Mouse (Mus musculus) thymus, adult 18-20 months (tissue): ENCODE measurements at regions not wholly inside any gene's neighbourhood (a gene's known extent, or its start where the extent isn't known, plus 50 kb on each side); places are given as distances from the start of the nearest gene placed in this dataset.

Experiments
- DNase-seq, 2 experiments: peaks; one replicate each; pipeline ENCODE4 v3.0.0; 2022; ENCODE audit warnings: mixed read lengths in 2 of 2

DNA sequence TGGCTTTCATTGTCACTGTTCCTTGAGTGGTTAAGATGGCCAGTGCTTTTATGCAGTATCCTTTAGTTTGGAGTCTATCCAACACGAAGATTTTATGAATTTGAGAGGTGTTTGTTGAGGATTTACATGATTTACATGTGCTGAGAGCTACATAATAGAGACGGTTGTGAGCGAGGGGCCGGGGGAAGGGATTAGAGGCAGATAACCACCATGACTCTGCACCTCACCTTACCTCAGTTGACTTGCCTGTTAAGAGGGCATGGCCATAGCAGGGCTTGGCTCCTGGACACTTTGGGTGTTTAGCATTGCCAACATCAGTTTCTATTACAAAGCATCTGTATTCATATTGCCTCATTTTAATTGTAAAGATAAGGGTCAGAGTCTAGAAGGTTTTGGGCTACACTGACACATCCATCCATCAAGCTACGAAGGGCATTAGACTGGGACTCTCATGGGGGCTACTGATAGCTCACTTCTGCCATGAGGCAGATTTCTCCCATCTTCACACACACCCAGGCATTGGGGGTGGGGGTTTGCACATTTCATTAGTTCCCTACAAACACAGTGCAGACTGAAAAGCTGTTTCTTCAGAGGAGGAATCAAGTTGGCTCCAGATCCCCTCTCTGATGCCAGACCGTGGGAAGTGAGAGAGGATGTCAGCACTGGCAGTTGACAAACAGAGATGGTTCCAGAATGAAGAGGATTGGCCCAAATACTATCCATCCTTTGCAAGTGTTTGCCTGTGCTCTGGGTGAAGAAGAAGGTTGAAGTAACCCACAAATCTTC lies 139.9 kb downstream of the Gm11011 start:
- DNase-seq: no peak

DNA sequence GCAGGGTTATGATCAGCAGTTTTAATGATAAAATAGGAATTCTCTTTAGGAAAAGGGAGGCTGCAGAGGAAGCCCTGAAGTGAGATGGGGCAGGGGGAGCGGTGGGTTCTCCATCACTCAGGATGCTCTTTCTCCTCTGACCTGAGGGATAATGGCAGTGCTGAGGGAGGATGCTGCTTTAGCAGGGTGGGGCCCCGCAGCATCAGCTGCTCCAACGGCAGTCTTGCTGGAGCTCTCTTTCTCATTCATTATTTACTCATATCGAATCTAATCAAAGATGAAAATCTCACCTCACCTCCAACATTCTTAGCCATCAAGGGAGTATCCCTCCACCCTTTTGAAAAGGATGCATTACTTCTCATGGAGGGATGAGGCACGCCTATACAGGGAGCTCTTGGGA lies 141.7 kb downstream of the Gm11011 start:
- no peak for DNase-seq

DNA sequence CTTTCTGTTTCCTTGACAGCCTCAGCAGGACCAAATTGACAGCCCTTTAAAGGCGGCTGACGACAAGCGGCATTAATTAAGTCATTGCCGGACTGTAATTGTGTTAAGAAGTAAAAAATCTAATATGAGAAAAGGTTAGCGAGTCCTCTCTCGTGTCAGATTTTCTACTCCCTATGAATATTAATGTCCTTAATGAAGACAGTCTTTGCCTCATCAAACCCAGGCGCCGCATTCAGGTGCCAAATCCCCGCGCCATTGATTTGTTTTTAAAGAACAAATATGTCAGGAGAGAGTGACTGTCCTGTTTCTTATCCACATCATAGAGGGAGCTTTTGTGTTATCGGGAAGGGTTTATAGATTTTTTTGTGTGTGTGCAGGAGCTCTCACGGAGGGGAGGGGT lies 142.2 kb downstream of the Gm11011 start:
- DNase-seq: no peak

DNA sequence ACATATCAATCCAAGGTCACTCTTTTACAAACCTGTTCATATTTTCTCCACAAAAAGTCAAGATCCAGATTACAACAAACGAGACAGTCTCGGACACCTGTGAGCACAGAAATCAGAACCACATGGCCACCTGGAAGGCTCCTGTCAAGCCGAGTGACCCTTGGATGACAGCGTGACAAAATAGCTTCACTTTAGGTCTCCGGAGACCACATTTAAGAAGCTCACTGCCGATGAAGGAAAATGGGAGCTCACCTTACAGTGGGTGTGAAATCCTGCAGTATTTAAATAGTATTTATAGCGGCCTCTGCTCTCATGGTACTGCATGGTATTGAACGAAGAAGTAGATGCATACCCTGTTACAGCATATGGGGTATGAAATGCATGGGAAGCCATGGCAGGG lies 144.3 kb downstream of the Gm11011 start:
- DNase-seq: no peak

DNA sequence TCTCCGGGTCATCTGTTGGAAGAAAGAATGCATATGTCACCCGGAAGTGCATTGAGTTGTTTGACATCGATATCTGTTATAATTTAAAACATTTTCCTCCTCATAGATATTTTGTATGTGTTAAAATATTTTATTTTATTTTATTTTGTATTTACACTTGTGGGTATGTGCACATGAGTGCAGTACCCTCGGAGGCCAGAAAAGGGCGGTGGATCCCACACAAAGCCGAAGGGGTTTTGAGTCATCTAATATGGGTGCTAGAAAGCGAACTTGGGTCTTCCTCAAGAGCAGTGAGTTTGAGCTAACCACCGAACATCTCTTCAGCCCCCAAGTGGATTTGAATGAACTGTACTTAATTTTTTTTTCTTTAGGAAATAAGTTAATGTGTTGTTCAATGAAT lies 156.0 kb downstream of the Gm11011 start:
- DNase-seq: no peak

DNA sequence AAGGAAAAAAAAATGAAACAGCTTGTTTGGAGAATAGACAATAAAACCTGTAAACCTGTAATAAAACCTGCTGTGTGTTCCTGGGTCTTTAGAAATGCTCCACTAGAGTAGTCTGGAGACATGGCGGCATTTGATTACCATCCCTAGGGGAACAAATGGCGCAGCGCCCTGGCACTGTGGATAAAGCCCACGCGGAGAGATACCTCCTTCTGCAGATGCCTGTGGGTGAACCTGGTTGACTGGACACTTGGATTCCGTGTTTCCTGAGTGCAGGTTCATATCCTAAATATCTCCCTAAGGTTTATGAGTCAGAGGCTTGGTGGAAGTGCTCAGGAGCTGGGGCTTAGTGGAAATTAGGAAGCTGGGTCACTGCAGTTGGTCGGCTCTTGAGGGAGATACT lies 158.1 kb downstream of the Gm11011 start:
- no peak for DNase-seq

DNA sequence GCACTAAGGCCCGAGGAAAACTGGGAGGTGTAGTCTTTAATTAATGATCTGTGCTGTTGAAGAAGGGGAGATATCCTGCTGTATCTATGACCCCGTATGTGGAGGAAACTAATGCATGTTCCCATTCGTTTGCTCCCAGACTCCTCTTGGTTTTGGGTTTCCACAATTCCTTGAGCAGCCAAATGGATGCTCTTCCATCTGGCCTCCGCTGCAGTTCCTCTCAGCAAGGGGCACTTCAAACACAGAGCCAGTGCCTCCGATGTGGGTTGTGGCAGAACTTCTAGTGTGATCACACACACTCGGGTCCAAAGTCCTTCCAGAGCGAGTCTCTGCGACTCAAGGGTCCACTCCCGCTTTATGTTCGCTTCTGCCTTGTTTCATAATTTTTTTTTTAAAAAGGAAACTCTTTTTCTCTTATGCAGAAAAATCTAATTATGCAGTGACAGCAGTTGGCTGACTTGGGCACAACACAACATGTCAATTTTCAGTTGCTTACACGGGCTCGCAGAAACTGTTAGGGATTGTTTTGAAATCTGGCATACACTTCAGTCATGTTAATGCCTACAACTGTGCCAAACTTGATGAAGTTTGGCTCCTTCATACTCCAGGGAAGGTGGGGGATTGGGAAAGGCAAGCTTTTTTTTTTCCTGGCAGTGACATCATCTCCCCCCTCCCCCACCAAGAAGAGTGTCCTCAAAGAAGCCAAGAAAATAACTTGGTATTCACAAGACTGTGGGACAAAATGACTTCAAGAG lies 163.2 kb downstream of the Gm11011 start:
- DNase-seq: no peak

DNA sequence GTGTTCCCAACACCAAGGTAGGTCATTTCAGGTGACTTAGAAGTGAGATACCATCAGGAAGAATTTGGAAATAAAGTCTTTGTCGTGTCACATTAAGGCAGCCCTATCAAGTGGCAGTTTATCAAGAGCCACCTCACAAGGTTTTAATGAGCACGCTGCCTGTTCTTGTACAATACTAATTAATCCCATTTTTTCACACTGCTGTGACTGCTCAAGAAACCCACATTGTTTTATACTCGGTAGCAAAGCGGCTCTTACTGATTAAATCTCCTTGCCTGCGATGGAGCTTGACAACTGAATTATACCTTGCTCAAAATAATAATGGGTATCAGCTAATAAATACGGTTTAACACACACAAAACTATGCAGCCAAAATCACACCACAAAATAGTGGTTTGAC lies 175.2 kb downstream of the Gm11011 start:
- DNase-seq: no peak

DNA sequence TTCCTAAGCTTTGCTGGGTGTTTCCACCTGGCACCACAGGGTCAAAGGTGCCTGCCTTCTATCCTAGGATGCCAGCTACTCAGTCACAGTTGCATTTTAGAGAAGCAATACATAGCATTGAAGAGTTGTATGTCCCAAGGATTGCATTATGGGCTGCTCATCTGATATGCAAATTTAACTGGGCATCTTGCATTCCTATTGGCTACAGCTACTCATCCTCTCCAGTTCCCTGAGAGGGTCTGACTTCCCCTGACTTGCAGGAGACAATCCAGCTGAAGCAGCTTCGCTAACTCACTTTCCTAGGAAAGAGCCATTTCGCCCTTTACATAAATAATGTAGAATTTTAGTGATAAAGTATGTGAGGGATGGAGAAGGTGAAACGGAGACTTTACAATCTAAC lies 177.5 kb downstream of the Gm11011 start:
- DNase-seq: no peak

DNA sequence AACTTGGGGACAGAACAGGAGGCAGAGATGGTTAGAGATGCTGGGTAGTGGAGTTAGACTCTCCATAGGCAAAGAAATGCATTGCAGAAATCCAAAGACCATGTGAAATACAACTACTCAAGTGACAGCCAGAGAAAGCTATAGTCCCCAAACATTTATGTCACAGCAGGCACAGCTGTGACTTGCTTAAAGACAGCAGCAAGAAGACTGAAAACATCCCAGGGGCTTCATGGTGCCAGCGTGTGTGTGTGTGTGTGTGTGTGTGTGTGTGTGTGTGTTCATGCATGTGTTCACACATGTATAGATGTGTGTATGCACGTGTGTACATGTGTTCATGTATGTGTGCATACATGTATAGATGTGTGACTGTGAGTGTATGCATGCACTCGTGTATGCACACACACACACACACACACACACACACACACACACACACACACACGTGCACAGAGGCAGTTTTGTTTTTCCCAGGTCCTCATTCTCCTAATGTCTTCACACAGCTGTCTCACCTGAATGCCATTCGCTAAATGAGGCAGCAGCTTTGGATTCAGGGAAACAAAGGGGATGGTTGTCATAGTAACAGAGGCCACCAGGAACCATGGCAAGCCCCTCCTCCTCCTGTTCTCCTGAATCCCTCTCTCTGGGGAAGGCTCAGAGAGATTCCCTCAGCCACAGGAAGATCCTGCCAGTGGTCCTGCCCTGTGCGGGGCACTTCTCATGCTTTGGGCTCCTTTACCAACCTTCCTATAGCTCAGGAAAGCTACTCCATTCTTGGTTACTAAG lies 182.4 kb downstream of the Gm11011 start:
- DNase-seq: no peak

DNA sequence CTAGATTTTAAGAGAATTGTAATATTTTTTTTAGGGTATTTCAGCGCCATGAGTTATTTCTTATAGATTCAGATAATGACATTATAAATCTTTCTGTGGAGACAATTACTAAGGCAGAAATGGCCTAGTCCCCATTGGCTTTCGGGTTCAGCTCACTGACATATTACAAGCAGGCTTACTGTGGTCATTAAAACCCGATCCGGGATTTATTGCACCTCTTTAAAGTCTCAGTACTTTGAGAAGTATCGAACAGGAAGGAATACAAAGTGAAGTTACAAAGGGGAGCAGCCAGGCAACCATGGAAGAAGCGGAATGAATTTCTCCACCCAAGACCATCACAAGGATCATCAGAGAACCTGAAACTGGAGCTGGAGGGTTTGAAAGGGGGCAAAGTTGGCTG lies 189.8 kb downstream of the Gm11011 start:
- DNase-seq: no peak

DNA sequence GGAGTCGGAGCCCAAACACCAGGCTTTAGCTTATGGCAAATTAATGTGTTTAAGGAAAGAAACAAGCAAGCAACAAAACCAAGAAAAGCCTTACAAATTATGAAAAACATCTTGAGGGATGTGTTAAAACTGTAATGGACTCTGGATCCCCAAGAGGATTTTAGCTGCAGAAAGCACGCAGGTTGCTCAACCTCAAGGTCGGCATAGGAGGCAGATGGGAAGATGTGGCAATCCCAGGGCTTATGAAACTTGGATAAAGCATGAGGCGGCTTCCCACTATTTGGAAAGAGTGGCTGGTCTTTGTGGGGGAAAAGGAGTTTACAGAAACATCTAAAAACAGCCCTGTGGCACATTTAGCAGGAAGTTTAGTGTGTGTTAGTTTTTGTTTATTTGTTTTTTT lies 190.5 kb downstream of the Gm11011 start:
- DNase-seq: no peak

DNA sequence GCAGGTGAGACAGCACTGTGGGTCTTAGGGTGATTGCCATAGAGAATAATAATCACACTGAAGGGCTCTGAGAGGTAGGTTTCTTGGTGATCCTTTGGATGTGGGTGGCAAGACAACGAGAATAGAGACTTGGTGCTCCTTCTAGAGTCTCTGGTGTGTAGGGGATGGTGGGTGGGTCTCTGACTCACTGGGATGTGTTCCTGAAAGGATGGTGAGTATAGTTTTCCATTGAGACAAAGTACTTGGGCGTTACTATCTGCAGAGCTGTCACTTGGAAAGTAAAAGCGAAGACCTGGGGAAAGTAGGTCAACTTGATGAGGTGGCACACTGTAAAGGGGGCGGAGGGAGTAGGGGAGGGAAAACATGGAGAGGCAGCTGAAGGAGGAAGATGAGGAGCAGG lies 191.3 kb downstream of the Gm11011 start:
- no peak for DNase-seq

DNA sequence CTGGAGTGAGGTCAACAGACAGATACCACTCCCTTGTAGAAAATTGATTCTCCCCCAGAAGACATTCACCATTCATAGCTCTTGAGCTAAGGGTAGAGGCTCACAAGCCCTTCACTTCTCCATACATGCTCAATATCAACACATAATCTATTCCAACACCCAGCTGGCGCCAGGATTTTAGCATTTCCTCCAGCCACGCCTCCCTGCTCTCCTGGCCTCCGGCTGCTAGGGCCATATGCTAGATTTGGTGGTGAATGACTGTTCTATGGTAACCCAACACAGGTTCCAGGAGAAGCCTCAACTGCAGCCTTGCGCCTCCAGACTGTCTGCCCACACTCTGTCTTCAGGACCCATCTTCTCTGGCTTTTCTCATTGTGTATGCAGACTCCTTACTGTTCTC lies 197.9 kb downstream of the Gm11011 start:
- no peak for DNase-seq

DNA sequence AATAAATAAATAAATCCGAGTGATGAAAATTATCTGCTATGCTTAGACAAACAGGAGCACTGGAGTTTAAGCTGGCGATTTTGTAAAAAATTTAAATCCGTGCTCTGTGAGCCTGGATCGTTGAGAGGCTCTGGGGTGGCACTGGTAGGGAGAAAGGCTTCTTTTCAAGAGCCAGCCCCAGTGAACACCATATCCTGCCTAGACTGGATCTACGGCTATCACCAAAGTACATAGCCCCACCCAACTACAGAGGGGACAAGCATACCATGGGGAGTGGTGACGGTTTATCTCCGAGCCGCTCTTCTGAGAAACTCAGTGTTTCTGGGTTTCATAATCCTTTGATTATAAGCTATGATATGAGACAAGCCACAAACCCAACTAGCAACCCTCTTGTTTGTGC lies 199.0 kb downstream of the Gm11011 start:
- no peak for DNase-seq

DNA sequence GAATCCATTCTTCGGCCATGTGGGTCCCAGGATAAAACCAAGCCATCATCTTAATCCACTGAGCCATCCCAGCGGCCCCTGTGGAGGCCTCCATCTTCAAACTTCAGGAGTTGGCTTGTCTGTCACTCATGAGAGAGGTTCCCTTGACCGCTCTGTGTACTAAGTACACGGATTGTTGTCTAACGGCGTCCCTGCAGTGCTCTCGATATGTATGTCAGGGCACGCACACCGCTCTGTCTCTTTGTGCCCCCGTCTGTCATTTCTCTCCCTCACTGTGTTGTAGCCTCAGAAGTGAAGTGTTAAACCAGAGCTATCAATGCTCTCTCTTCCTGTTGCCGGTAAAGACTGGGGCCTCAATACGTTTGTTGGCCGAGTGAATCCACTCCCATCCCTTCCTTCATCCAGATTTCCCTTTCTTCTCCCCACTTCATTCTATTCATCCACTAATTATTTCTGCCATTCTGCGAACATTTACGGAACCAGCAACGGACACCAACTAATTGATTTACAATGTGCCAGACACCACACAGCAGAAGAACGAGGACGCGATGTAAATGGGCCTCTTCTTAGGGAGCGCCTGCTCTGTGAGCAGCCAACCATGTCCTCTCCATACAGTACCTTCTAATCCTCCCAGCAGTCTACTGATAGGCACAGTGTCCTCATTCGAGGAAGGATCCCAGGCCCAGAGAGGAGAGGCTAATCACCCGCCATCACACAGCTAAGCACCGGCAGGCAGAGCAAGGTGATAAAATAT lies 199.6 kb downstream of the Gm11011 start:
- no peak for DNase-seq

DNA sequence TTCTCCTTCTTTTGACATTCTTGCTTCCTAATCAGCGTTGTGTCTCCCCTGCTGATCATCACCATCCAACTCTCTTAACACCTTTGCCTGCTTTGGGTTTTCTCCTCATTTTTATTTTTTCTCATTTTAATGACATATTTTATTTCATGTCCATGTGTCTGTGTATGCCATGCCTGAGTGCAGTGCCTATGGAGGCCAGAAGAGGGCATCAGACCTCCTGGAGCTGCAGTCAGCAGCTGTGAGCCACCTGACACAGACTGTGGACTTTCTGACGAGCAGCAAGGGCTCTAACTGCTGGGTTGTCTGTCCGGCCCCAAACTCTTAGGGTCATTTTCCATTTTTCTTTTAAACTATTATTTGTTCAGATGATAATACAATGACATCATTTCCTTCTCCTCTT lies 203.8 kb downstream of the Gm11011 start:
- DNase-seq: no peak

DNA sequence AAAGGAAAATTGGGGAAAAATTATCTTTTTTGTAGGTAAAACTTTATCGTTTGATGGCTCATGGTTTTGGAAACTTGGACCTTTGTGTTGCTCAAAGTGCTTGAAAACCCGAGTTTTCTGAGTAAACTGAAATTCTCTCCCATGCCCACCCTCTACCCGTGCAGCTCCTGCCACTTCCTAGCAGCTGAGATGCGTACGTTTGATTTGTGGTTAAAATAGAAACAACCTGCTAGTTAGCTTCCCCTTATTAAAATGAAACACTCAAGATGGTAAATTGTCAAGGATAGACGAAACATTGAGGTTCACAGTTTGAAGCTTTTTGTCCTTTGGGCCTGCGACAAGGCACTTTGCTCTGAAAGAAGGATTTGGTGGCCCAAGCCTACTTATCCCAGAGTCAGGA lies 214.5 kb downstream of the Gm11011 start:
- DNase-seq: no peak

DNA sequence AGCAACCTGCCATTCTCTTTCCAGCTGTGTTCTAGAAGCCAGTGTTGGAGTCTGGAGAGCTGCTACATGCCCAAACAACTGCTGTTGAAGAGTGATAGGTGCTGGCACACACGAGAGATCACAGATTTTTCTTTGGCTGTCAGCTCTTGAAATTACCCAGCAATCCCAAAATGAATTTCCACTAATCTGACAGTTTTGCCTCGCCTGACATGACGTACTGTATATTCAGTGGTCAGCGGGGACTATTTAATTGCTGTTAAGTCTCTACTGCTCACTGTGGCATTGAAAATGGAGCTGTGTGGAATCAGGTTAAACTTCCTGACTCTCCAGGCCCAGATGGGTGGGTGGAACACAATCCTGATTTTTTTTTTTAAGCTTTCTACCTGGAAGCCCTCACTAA lies 222.5 kb downstream of the Gm11011 start:
- DNase-seq: no peak

DNA sequence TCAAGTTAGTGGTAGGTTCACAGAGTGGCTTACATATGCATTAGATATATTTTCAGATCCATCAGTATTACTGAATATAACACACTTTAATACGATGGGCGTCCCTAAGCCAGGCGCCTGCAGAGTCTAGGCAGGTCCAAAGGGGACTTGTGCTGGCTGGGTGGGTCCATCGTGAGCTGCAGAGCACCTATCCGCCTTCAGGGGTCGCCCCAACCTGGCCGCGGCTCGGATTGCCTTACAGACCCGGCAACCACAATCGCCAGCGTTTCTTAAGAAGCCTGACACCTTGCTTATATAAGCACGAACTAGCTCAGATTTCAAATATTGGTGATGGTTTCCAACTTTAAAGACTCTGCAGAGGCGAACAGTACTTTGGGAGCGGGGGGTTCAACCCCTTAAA lies 227.3 kb downstream of the Gm11011 start:
- peak in 1 of 2 experiments; percentile 2 for DNase-seq

DNA sequence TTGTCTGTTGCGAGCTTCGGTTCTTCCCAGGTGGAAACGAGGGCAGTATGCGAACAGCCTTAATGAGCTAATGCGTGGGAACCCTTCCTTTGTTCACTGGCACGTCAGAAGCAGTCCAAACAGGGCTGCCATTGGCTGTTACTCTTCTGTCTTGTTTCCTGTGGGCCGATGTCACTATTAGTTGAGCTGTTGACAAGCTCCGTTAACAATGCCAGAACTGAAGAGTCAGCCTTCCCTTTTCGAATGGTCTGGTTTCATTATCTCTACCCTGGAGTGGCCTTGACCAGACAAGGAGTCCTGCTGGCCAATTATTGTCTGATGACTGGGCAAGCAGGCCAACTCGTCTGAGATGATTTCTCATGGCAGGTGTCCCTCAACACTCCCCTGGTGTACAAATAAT lies 230.1 kb downstream of the Gm11011 start:
- no peak for DNase-seq

DNA sequence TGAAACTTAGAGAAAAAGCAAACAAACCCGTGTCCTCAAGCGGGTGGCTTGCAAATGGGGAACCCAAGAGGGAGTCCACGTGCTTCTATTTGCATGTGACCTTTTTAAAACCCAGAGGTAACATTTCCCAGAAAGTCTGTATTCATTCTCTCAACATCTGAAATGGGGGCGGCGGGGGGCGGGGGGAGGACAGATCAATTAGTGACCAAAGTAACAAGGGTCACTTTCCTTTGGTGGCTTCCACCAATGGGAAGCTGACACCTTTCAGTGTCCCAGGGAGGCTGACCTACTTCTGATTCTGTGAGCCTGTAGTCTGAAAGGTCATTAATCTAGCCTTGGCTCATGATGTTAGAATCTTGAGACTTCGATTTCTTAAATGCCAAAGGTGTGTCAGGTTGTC lies 236.0 kb downstream of the Gm11011 start:
- DNase-seq: no peak

DNA sequence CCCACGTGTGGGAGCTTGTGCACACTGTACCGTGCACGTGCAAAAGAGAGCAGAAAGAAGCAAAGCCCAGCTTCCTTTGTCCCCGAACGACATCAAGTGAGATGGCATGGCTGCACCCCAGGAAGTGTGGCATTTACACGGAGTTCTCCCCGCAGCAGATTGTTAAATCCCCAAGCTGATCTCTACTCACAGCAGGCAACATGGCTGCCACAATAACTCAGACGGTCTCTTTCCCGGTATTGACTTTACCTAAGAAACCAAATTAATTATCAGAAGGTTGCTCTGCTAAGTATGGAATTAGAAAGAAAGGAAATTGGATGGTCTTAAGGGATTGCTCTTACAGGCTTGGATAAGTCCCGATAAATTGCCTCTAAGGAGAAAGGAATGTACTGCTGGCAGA lies 241.4 kb downstream of the Gm11011 start:
- no peak for DNase-seq
